Mouse (Mus musculus): ENCODE measurements at regions not wholly inside any gene's neighbourhood (a gene's known extent, or its start where the extent isn't known, plus 50 kb on each side); places are given as distances from the start of the nearest gene placed in this dataset.
A peak's percentile ranks its signal among the peaks of the same experiment; 100 is the strongest.

DNA sequence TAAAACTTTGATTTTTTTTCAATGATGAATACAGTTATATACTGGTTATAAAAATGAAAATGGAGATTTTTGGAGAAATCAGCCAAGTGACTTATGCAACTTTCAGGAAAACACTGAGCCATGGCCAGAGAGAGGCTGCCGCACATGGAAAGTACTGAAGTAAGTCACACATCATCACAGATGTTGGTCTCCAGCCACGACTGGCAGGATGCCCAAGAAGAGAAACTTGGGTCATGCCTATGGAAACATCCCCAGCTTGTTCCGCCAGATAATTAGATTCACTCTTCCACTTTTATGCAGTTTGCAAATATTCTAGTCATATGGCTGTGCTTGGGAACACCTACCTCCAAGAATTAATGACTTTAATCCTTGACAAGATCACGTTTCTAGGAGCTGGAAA is 544.8 kb upstream of the Id4 start:
- DNase-seq: peak in 1 of 2 experiments; percentile 5
- intact Hi-C loops (cut with DNase I): no loop called here

DNA sequence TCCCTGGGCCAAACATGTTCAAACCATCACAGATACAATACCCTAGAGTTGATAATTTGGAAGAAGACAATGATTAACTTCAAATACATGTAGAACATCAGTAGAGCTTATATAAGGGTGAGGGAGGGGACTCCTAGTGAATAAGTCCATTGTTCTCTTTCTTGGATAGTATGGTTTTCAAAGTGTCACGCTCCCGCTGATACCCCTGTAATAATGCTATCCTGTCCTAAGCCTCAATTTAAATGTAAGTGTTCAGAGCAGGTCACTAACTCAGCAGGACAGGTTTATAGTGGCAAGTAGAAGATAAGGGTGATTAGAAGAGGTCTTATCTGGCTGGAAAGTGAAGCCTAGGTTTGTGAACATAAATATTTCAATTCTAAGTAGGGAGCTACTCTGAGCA is 540.4 kb upstream of the Id4 start:
- no peak for DNase-seq
- intact Hi-C loops (cut with DNase I): no loop called here

DNA sequence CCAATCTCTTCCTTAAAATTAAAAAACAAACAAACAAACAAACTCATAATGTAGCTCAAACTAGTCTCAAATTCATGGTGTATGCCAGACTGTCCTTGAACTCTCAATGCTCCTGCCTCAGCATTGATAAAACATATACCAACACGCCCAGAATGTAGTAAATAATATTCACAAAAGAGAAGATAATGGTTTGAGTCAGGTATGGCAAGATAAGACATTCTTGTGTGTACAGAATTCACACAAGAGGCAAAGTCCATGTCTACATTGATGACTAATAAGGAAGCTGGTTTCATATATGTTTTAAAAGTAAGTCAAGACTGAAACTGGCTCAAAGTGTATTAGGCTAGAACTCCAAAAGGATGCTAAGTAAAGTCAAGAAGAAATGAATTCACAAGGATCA is 526.6 kb upstream of the Id4 start:
- intact Hi-C loops (cut with DNase I): no loop called here
- no peak for DNase-seq

DNA sequence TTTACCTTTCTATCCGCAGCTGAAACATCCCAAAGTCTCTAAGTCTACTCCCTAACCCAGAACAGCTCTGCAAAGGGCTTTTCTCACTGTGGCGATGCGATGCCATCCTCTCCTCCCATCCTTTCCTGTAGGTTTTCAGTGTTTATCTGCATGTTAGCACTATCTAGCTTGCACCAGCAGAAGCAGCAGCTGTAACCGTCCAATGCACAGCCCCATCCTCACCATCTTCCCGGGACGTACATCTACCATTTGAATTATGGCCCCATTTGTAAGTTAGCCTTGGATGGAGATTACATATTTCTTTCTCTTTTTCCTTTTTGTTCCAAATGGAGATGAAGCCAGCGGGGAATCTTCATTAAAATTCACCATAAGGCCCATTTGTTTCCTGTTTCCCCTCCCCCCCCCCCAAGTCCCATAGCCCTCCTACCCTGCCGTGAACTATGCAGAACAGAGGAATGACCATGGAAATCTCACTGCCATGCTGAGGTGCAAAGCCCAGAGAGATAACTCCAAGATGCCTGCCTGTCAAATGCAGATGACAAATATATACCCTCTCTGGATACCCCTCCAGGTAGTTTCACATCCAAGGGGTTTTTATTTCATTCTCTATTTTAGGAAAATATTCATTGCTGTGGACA is 525.5 kb upstream of the Id4 start:
- DNase-seq: no peak
- intact Hi-C loops (cut with DNase I): no loop called here

DNA sequence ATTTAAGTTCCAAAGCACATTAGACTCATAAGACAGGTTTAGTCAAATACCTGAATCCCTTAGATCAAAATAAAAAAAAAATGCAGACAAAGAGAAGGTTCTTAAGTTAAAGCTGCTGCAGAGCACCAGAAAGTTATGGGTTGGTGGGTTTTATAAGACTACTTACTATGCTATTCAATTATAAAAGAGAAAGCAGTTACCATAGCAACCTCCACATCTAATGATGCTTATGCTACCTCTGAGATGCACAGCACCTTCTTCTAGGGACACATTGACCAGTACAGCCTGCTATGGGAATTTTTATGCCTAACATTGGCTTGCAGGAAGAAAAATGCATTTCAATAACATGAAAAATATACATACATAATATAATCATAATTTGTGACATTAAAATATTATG is 512.1 kb upstream of the Id4 start:
- no peak for DNase-seq
- intact Hi-C loops (cut with DNase I): no loop called here

DNA sequence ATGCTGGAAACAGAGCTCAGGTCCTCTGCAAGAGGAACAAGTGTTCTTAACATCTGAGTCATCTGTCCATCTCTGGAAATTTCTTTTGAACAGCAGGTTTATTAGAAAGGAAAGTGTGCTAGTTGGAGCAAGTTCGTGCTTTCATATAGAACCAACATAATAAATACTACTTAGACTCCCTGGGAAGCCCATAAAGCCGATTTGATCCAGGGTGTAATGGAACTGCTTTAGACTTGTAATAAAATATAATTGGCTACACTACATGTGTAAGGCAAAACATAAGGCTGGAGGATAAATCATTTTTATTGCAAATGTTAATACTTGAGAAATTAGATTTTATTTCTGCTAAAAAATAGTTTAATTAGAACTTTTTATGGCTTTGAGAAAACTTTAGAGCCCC is 510.0 kb upstream of the Id4 start:
- no peak for DNase-seq

DNA sequence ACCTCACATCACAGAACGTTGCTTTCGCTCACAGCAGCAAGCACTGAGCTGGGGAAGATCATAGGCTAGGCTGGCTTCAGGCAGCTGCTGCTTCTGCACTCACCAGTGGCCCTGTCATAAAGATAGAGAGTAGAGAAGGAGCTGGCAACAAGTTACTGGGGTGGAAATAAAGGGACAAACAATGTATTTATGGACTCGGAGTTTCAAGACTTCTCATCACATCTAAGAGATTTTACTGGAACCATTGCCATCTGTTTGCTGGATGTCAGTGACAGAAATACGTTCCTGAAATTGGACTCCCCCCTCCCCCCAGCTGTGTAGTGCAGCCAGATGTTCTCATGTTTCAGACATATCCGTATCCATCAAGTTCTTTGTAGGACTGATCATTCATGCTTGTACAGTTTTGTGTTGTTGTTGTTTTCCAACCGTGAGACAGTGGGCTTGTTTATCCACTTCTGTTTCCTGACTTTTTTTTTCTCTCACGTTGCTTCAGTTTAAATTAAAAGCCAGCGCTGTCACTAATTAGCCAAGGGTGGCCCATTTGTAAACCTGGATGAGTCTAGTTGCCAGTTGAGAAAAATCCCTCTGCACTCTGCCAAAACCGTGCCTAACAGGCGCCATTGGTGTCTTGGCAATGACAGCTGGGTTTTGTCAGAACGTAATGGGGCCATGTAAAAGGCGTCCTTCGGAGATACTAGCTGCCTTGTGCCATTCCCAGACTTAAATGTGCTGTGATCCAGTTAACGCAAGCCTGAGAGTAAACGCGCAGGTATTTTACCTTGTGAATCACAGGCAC is 496.0 kb upstream of the Id4 start:
- intact Hi-C loops (cut with DNase I): no loop called here
- DNase-seq: no peak

More for the DNA sequence above, 510.0 kb upstream of the Id4 start:
- intact Hi-C loops (cut with DNase I): no loop called here

DNA sequence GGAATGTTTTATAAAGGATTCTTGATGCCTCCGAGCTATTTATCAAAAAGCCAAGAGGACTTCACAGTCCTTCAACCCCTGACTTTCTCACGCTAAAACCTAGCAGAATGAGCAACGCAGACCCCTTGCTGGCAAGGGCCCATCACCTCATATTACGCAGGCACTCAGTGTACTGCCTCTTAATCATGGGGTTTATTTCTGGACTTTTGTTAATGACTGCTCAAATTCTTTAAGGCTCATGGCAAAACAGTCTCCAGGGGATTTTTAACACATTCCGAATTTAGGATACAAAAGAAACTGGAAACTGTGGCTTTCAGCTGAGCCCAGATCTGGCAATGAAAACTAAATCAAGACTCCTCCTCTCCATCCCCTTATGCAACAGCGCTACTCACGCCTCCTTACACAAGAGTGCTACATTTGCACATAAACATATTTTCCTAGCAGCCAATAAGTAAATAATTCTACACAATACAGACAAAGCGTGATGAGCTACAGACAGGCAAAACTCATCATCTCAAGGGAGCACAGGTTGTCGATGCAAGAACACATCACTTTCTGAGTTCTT is 492.0 kb upstream of the Id4 start:
- intact Hi-C loops (cut with DNase I): no loop called here
- no peak for DNase-seq

DNA sequence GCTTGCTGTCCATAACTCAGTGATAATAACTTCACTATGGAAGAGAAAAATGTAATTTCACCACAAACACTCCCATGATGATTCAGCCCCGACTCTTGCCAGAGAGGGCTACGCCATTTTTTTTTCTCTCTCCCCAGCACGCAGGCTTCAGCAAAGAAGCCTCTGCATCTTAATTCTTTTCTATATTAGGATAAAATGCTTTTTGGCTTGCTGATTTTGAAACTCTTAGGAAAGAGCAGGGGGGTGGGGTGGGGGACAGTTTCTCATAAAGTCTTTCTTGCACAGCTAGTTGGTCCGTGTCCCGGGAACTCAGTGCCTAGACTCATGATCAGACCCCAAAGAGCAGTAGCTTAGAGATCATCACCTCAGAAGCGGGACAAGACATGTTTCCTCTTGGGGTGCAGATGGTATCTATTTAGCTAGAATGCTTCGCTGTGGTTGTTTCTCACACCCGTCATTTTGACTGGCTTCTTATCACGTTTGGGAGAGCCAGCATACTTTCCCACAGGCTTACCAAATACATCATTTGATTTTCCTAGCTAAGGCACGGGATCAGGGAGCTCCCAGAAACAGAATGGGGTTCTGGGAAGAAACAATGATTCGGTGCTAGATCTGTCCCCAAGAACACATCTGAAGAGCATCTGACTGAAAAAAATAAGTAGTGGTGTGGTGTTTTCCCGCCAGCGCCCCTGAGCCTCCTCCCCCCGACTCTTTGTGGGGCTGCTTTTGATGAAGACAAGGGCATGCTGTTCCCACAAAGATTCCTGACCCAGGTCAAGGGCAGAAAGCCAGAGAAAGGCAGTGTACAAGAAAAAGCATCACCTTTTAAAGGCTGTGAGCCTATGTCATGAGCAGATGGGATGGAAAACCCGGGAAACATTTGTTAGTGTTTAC is 483.6 kb upstream of the Id4 start:
- intact Hi-C loops (cut with DNase I): no loop called here
- peak; percentile 8 to 14 for DNase-seq

DNA sequence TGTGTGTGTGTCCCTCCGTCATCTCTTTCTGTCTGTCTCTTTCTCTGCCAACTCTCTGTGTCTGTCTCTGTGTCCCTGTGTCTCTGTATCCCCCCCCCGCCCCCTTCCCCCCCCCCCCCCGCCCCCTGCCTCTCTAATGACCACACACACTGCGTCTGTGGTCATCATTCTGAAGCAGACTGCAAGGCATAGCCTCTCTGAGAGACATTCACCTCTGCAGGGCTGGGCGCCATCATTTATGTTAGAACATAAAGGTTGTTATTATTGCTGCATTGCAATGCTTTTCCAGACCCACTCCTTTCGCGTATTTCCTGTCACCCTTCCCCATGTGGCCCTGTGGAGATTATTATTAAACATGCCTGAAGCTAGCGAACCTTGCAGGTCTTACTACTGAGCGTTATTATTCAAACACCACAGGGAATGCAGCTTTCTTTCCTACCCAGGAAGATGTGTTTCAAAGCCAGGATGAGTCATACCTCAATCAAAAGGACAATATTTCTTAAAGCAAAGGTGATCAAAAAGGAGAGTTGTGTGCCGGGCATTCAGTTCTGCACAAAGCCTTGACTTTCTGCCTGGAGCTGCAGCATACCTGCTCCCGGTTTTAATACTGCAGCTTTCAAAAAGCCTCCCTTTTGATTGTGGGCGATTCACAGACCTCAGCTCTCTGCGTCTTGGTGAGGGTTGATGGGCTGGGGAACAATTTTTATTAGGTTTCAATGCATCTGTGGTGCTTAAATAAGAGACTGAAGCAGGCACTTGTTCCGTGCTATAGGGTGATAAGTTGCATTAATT is 482.6 kb upstream of the Id4 start:
- no peak for DNase-seq
- intact Hi-C loops (cut with DNase I): no loop called here

DNA sequence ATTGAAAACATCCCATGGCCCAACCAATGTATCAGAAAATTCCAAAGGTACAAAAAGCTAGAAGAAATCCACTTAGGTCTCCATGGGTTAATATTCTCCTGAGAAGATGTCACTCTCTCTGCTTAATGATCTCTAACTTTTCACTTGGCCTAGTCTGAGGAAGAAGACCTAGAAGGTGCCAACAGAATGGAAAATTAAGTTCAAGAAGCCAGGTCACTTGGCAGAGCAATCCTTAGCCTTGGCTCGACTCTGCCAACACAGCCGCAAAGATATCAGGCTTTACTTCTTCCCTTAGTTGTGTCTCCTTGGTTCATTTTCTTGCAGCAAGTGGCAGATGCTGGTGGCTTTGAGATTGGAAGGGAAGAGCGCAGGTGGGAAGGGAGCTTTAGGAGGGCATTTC is 476.6 kb upstream of the Id4 start:
- no peak for DNase-seq
- intact Hi-C loops (cut with DNase I): no loop called here

DNA sequence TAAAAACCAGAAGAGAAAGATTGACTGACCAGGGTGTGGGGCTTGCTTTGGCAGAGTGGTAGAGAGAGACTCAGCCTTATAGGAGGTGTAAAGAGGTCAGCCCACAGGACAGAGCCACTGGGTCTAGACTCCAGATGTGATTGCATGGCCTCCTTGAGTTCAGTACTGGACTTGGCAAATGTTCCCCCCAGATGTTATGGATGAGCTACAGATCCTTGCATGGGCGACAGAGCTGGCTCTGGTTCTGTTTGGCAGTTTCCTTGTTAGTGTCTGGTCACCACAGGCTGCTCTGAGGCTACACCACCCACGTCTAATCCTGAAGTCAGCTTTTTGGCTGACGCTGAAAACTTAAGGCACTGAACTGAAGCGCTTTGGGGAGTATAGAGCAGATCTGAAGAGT is 463.2 kb upstream of the Id4 start:
- intact Hi-C loops (cut with DNase I): no loop called here
- peak; percentile 7 to 25 for DNase-seq

DNA sequence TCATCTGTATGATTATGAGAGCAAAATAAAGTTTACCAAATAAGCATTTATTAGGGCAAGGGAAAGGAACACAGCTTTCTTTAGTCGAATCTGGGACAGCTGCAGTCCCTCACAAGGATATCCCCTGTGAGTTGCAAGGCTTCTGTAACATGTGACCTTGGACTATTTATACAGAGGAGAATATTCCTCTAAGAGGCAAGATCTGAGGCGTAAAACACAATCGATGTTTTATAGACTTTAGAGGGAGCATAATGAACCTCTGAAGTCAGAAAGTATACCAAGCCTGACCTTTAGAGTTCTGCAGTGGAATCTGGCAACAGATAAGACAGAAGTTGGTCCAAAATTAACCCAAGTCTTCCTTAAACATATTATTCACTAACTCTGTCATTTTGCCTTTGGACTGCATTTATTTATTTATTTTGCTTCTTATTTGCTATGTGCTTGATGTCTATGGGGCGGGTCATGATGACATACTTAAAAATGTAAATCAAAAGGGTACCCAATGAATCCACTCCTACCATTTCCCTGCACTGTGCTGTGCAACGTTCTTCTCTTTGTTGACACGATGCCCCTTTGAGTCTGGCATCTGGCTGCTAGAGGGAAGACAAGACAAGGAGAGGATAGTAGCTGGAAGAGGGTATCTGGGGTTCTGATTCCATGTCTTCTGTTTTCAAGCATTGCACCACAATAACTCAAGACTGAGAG is 449.2 kb upstream of the Id4 start:
- intact Hi-C loops (cut with DNase I): no loop called here
- no peak for DNase-seq

DNA sequence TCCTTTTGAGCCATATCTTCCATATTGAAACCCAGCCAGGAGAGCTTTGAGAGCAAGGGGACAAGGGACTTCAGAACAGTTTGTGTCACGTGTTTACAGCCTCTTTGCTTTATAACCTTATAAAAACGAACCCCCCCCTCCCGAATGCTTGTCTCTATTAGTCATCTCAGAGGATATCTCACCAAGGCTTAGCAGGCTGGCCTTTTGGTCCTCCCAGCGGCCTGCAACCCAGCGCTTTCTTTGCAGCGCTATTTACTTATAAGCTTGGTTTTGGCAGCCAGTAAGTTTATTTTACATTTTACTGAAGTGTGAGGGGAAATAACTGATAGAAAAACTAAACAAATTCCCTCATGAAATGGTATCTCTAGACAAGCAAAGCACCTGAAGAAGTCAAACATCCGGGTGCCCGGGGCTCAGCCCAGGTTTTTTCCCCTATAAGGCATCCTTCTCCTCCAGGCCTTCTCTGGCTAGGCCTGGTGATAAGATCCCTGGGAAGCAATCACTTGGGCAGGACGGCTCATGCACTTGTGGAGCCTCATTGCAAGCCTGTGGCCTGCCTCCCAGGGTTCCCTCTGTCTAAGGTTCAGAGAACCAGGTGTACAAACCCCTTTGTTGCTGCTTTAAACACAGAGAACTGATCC is 442.0 kb upstream of the Id4 start:
- intact Hi-C loops (cut with DNase I): no loop called here

DNA sequence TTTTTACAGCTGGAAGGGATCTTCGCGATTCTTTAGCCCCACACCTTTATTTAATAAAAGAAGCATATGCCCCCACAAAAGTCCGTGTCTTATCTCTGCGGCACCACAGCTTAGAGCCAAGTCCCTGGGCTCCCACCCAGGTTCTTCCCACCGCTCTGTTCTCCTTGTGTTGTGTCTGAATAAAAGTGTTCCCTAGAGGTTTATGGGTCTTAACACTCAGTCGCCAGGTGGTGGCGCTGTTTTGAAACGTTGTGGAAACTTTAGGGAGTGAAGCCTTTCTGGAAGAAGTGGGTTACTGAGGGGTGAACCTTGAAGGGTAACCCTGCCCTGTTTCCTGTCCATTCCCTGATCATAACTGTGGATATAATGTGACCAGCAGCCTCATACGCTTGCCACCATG is 424.5 kb upstream of the Id4 start:
- DNase-seq: peak; percentile 36 to 56

More for the DNA sequence above, 442.0 kb upstream of the Id4 start:
- DNase-seq: no peak

DNA sequence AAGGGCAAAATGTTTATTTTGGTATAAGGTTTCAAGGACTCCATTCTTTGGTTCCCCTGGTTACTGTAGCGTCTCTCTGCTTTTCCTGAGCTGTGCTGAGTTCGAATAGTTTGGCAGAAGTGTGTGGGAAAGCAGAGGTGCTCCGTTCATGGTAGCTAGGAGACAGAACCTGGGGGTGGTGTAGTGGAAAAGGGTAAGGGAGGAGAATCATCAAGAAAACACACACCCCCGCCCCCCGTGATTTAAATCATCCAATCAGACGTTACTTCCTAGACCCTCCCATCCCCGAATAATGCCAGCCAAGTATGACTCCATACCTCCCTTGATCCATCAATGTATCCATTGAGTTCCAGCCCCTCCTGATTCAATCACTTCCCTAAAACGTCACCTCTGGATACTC is 418.6 kb upstream of the Id4 start:
- DNase-seq: no peak
- intact Hi-C loops (cut with DNase I): no loop called here

More for the DNA sequence above, 424.5 kb upstream of the Id4 start:
- intact Hi-C loops (cut with DNase I): loop anchor here (2.0 kb wide), 2 partner anchors 436 to 628 kb away; no protein-coding TSS in a partner anchor

DNA sequence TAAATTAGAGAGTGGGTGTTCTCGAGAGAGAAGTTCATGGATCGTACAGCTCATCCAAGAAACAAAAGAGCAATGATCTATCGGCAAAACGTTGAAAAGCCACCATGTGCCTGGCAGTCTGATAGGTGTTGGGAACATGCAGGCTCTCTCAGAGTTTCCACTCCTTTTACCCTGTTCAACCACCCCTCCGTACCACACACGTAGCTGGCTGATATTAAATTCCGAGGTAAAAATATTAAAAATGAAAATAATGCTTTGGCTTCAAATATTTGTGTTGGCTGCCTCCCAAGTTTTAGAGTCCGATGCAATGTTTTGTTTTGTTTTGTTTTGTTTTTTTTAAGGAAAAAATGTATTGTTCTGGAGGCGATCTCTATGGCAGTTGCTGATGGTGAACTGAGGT is 418.0 kb upstream of the Id4 start:
- DNase-seq: no peak
- intact Hi-C loops (cut with DNase I): no loop called here

DNA sequence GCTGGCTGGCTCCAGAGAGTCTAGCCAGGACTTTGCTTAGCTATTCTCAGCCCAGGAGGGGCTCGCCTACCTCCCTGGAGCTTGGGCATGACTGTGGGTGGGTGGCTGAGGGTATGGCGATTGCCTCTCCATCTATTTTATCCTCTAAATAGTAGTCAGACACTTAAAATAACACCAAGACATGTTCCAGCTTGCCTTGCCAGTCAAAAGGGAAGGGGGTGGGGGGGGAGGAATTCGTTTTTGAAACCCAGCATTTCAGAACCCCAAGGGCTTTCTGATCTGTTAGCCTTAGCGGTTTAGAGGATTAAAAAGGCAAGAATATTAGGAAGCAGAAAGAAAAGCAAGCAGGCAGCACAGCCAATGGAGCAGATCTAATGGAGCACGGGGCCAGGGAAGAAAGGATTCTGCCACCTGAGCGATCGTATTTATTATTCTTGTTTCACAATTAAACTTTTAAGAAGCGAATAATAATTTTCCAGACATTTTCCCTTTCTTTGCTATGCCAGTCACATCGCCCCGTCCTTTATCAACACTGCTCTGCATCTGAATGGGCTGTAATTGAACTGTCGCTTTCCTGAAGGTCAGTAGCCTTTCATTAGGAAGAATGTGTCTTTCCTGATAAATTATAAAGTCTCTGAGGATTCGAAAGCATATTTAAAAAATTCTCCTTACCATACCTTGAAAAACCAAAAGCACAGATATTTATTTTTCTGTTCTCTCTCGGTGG is 417.3 kb upstream of the Id4 start:
- intact Hi-C loops (cut with DNase I): no loop called here
- DNase-seq: no peak

DNA sequence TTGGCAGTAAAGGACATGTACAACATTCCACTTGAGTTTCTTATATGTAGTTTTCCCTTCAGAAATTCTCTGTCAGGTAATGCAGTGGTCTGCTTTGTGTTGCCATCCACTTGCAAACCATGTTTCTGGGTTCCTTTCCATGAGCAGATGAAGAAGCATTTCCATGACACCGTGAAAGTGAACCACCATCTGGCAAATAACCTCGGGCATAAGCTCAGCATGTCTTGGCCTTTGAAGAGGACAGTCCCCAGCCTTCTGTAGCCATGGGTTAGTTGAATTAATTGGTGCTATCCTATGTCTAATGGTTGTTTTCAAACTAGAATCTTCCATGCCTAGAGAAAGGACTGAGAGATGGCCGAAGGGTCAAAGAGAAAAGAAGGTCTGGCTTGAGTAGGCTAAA is 414.3 kb upstream of the Id4 start:
- intact Hi-C loops (cut with DNase I): no loop called here
- DNase-seq: no peak

Measured in heart, postnatal 36 days (tissue).